Mouse (Mus musculus) CH12.LX (cell line): ENCODE measurements around the gene Gm21976. TPM values are rescaled to one million over a fixed set of nuclear protein-coding genes. Genes with fewer than 3 reads are reported as not detected.
A peak's percentile ranks its signal among the peaks of the same experiment; 100 is the strongest.

ENCODE experiments used
- DNase-seq: peaks from one replicate; pipeline ENCODE4 v3.0.0-alpha.2; 2013; ENCODE audit errors: extremely low read depth
- H3K27ac ChIP-seq: 2 replicates; pipeline ENCODE4 v1.5.1; 2012; ENCODE audit warnings: low read depth, mild to moderate bottlenecking, control low read depth, moderate library complexity; ENCODE audit not compliant: insufficient read depth
- H3K27me3 ChIP-seq: replicated peaks from 2 replicates; pipeline ENCODE3; 2012; ENCODE audit warnings: inconsistent platforms
- H3K36me3 ChIP-seq, 2 experiments: replicated peaks in 1 of 2; 2 replicates each; pipeline versions ENCODE3 to v1.6.1; 2012; ENCODE audit warnings: inconsistent platforms in 1 of 2, low read length in 1 of 2, mild to moderate bottlenecking in 1 of 2, mixed read lengths in 1 of 2, moderate library complexity in 1 of 2; ENCODE audit not compliant: control insufficient read depth in 1 of 2, insufficient read depth in 1 of 2
- H3K4me1 ChIP-seq, 2 experiments: 2 replicates each; pipeline ENCODE4 v1.6.1; 2012; ENCODE audit warnings: inconsistent platforms in 1 of 2, moderate library complexity in 1 of 2; ENCODE audit not compliant: insufficient read depth in 2 of 2, control insufficient read depth in 1 of 2
- H3K4me2 ChIP-seq: 2 replicates; pipeline ENCODE4 v1.6.1; 2012; ENCODE audit warnings: low read depth, mild to moderate bottlenecking, control low read depth; ENCODE audit not compliant: poor library complexity, insufficient read depth, severe bottlenecking
- H3K4me3 ChIP-seq, 3 experiments: fragments of 150-350 bp in 1 of 3; sonication (generic) in 1 of 3; replicated peaks in 1 of 3; 2 replicates each; pipeline versions ENCODE3 to v1.5.1; 2011 to 2012; ENCODE audit warnings: low read depth in 2 of 3, low read length in 2 of 3, mild to moderate bottlenecking in 2 of 3, moderate library complexity in 2 of 3, control low read depth in 1 of 3, improper control_type of control experiment in 1 of 3, inconsistent platforms in 1 of 3, mixed read lengths in 1 of 3; ENCODE audit not compliant: poor library complexity in 1 of 3
- H3K79me2 ChIP-seq: replicated peaks from 2 replicates; pipeline ENCODE4 v1.6.1; 2012; ENCODE audit warnings: mild to moderate bottlenecking, moderate library complexity; ENCODE audit not compliant: control insufficient read depth, poor library complexity, insufficient read depth, severe bottlenecking; ENCODE audit errors: extremely low read depth
- H3K9ac ChIP-seq: 2 replicates; pipeline ENCODE4 v1.6.1; 2012; ENCODE audit warnings: low read depth, mild to moderate bottlenecking, control low read depth, moderate library complexity; ENCODE audit not compliant: insufficient read depth
- H3K9me3 ChIP-seq: replicated peaks from 2 replicates; pipeline ENCODE3; 2012; ENCODE audit warnings: low read length, inconsistent platforms, mixed read lengths
- ETS1 ChIP-seq: conservative IDR thresholded peaks from 2 replicates; pipeline ENCODE4 v1.6.1; 2012; ENCODE audit warnings: low read depth, mild to moderate bottlenecking, inconsistent platforms, low read length, improper control_type of control experiment, moderate library complexity
- GABPA ChIP-seq: IDR thresholded peaks from 2 replicates; pipeline ENCODE4 v1.6.1; 2012; ENCODE audit warnings: low read depth, low read length, improper control_type of control experiment, inconsistent platforms; ENCODE audit not compliant: insufficient replicate concordance
- JUN ChIP-seq: IDR thresholded peaks from 2 replicates; pipeline ENCODE4 v1.6.1; 2011; ENCODE audit warnings: low read depth, mild to moderate bottlenecking, low read length, improper control_type of control experiment, moderate library complexity; ENCODE audit not compliant: insufficient read depth
- KAT2A ChIP-seq: IDR thresholded peaks from 2 replicates; pipeline ENCODE4 v1.6.1; 2012; ENCODE audit warnings: low read length, improper control_type of control experiment, inconsistent platforms; ENCODE audit not compliant: insufficient replicate concordance
- MAFK ChIP-seq: IDR thresholded peaks from 2 replicates; pipeline ENCODE4 v1.6.1; 2011; ENCODE audit warnings: low read length, improper control_type of control experiment; ENCODE audit not compliant: insufficient replicate concordance
- MAX ChIP-seq: IDR thresholded peaks from 2 replicates; pipeline ENCODE4 v1.6.1; 2011; ENCODE audit warnings: low read length, improper control_type of control experiment
- MAZ ChIP-seq: IDR thresholded peaks from 2 replicates; pipeline ENCODE4 v1.6.1; 2012; ENCODE audit warnings: low read depth, mild to moderate bottlenecking, inconsistent platforms, low read length, improper control_type of control experiment, moderate library complexity
- MEF2A ChIP-seq: IDR thresholded peaks from 2 replicates; pipeline ENCODE4 v1.6.1; 2014; ENCODE audit warnings: low read depth, mild to moderate bottlenecking, inconsistent platforms, low read length, improper control_type of control experiment, borderline replicate concordance
- MYC ChIP-seq: IDR thresholded peaks from 2 replicates; pipeline ENCODE4 v1.6.1; 2011; ENCODE audit warnings: low read depth, mild to moderate bottlenecking, improper control_type of control experiment, low read length
- NELFE ChIP-seq: IDR thresholded peaks from 2 replicates; pipeline ENCODE4 v1.6.1; 2011; ENCODE audit warnings: low read depth, low read length, improper control_type of control experiment
- NRF1 ChIP-seq: IDR thresholded peaks from 2 replicates; pipeline ENCODE4 v1.6.1; 2014; ENCODE audit warnings: low read depth, mild to moderate bottlenecking, inconsistent platforms, low read length, improper control_type of control experiment, moderate library complexity
- POLR2AphosphoS2 ChIP-seq: IDR thresholded peaks from 2 replicates; pipeline ENCODE4 v1.6.1; 2011; ENCODE audit warnings: low read depth, low read length, improper control_type of control experiment
- RAD21 ChIP-seq: IDR thresholded peaks from 2 replicates; pipeline ENCODE4 v1.6.1; 2011; ENCODE audit warnings: low read depth, mild to moderate bottlenecking, low read length, improper control_type of control experiment, moderate library complexity
- SIN3A ChIP-seq: IDR thresholded peaks from 2 replicates; pipeline ENCODE4 v1.6.1; 2012; ENCODE audit warnings: low read length, improper control_type of control experiment, inconsistent platforms
- SMC3 ChIP-seq: IDR thresholded peaks from 2 replicates; pipeline ENCODE4 v1.6.1; 2011; ENCODE audit warnings: low read depth, low read length, improper control_type of control experiment
- TCF12 ChIP-seq: IDR thresholded peaks from 2 replicates; pipeline ENCODE4 v1.6.1; 2014; ENCODE audit warnings: low read depth, mild to moderate bottlenecking, inconsistent platforms, low read length, improper control_type of control experiment
- USF1 ChIP-seq: IDR thresholded peaks from 2 replicates; pipeline ENCODE4 v1.6.1; 2014; ENCODE audit warnings: low read depth, mild to moderate bottlenecking, inconsistent platforms, low read length, improper control_type of control experiment
- USF2 ChIP-seq: conservative IDR thresholded peaks from 2 replicates; pipeline ENCODE4 v1.6.1; 2011; ENCODE audit warnings: low read depth, low read length, improper control_type of control experiment
- ZMIZ1 ChIP-seq: IDR thresholded peaks from 2 replicates; pipeline ENCODE4 v1.6.1; 2012; ENCODE audit warnings: low read depth, mild to moderate bottlenecking, inconsistent platforms, low read length, improper control_type of control experiment
- ZNF384 ChIP-seq: IDR thresholded peaks from 2 replicates; pipeline ENCODE4 v1.6.1; 2012; ENCODE audit warnings: low read depth, low read length, improper control_type of control experiment, inconsistent platforms
- dilution Hi-C: fragments of 300-500 bp; cut with MboI; formaldehyde crosslinking; loops from 2 replicates; pipeline ENCODE4 v1.14.3; 2020; ENCODE audit warnings: low sequenced_read_pairs; ENCODE audit not compliant: extremely low pct_unique_long_range_greater_than_20kb, extremely low pct_ligation_motif_present
- in situ Hi-C: fragments of 300-500 bp; cut with MboI; formaldehyde crosslinking; loops from 3 replicates; pipeline ENCODE4 v1.14.3; 2019; ENCODE audit warnings: low sequenced_read_pairs, low pct_ligation_motif_present, low pct_unique_long_range_greater_than_20kb, mixed read lengths
- polyA plus RNA-seq: library from polyadenylated mRNA; unstranded; fragments of >175 nt; gene quantifications from 2 replicates; pipeline ENCODE4 v1.2.1, GENCODE M21; 2012; ENCODE audit warnings: low read depth; ENCODE audit not compliant: insufficient read length
- total RNA-seq, 2 experiments: library from RNA; depleted of rRNA; stranded (reverse); fragments of 300-350 nt in 1 of 2; fragments of >200 nt in 1 of 2; gene quantifications; 2 replicates each; pipeline ENCODE4 v1.2.3; 2012 to 2014

Gm21976 gene
- total and polyA plus RNA-seq, 3 experiments = not detected

DNA sequence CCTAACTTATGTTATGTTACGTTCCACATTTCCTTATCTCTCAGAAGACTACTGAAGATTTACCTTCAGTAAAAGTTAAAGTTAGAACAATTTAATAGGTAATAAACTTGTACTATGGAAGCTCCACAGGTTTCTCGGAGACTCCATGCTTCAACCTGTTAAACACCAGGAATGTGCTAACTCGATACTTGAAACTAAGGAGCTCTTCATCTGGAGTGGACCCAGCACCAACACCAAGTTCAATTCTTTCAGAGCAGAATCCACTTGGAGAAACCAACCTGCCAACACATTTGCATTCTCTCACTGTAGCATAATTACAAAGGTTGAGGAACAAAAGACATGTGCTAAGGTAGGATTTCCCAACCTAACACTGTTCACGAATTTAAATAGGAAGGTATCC lies 35.4 kb downstream of the Gm21976 start:
- dilution Hi-C loops (no loop called here), in situ Hi-C loops (no loop called here)
- no peak for DNase-seq
- Histone ChIP-seq H3K9ac (peak overlapping the region; percentile 100), H3K79me2 (peaks cover 65% of the 10 kb centered on the region), H3K4me2 (peak overlapping the region; percentile 100), H3K4me1 (peaks cover 9 to 38% of the 10 kb centered on the region in 2 experiments; a peak in 3 of 4 replicates), H3K36me3 (peaks cover 33 to 48% of the 10 kb centered on the region in 2 experiments), H3K27me3 (no peaks in the 10 kb centered on the region), H3K9me3 (no peaks in the 10 kb centered on the region), H3K27ac (no peak overlapping the region), H3K4me3 (peak overlapping the region; percentile 48 to 94 (median 74))
- TF ChIP-seq GABPA (no peak), POLR2AphosphoS2 (0 out of 2 replicates have a peak, but pooled peaks have one; percentile 41), NRF1 (no peak), SIN3A (no peak), KAT2A (no peak), MAX (no peak)

DNA sequence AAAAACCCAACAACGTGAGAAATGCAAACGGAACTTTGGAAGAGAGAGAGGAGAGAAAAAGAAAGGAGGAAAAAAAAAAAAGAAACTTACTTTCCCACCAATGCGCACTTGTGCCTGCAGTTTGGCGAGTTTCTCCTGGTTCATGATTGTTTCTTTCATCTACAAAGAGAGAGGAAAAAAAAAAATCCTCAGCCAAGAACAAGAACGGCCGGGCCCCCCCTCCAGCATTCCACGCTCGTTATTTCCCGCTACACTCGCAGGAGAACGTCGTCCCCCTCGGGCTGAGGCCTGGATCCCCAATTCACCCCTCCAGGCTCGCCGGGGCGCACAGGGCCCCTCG lies 36.4 kb downstream of the Gm21976 start:
- peak overlapping the region; percentile 97; the same call in 1 of the 2 replicates for H3K4me2 ChIP-seq
- peak overlapping the region; percentile 74 to 99 (median 94) for H3K4me3 ChIP-seq
- H3K36me3 ChIP-seq = peaks cover 25 to 41% of the 10 kb centered on the region in 2 experiments
- in situ Hi-C loops = no loop called here
- no peaks in the 10 kb centered on the region for H3K27me3 ChIP-seq
- peak overlapping the region; percentile 100 for H3K9ac ChIP-seq
- peaks cover 4 to 28% of the 10 kb centered on the region in 2 experiments; a peak in 3 of 4 replicates for H3K4me1 ChIP-seq
- H3K79me2 ChIP-seq = peaks cover 55% of the 10 kb centered on the region
- H3K9me3 ChIP-seq = no peaks in the 10 kb centered on the region
- dilution Hi-C loops = no loop called here
- TF ChIP-seq POLR2AphosphoS2 = no peak
- no peak for TF ChIP-seq RAD21
- no peak for TF ChIP-seq TCF12
- TF ChIP-seq MYC = no peak
- TF ChIP-seq USF2 = no peak
- no peak for TF ChIP-seq ETS1
- TF ChIP-seq JUN = no peak
- no peak for TF ChIP-seq USF1
- no peak for TF ChIP-seq MEF2A
- TF ChIP-seq ZNF384 = no peak; the same call in 1 of the 2 replicates
- TF ChIP-seq MAFK = no peak
- no peak for TF ChIP-seq NELFE
- TF ChIP-seq KAT2A = no peak
- no peak for TF ChIP-seq SIN3A
- TF ChIP-seq MAZ = no peak
- TF ChIP-seq ZMIZ1 = no peak
- TF ChIP-seq SMC3 = no peak
- peak overlapping the region; percentile 61; the same call in 1 of the 2 replicates for H3K27ac ChIP-seq
- no peak for DNase-seq
